Mouse (Mus musculus) retina, postnatal 1 day (tissue): ENCODE results near the gene Phc3.
"Not testable (repeated sequence)": the region's sequence is repeated elsewhere in the genome, so short reads cannot be mapped to it uniquely, and the experiment has no call there.

ENCODE experiments used
- DNase-seq: peaks from one replicate; pipeline ENCODE4 v3.0.0-alpha.2; 2012

Phc3 gene

DNA sequence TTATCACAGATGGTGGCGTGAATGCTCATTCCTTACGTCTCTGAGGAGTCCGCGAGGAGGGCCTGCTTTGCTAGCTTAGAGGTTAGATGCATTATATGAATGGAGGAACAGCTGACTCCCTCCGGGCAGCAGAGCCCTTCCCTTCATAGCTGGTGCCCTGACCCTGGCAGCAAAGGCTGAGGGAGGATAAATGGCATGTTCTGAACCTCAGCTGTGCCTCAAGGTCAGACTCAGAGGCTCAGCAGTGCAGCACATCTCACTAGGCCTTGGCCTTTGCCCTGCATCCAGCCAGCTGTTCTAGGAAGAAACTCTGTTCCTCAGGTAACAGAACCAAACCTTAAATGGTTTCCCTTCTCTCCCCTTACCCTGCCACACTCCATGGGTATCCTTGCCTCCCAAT, 101.0 kb downstream of the Phc3 start:
- DNase-seq, result no peak

DNA sequence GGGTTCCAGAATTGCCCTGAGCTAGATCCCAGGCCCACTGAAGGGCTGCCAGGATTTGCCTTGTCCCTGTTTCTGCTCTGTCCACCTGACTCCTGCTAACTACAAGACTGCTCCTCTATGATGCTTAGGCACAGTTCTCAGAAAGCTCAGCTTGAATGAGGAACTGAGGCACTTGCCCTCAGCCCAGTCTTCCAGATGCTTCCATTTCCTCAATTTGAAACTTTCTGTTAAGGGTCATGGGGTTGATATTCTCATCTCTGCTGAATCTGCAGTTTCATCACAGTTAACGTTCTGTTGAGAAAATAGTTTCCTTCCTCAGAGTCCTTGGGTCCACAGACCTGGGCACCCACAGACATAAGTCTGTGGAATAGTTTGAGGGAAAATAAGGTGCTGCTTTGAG, 104.6 kb downstream of the Phc3 start:
- DNase-seq, result no peak

DNA sequence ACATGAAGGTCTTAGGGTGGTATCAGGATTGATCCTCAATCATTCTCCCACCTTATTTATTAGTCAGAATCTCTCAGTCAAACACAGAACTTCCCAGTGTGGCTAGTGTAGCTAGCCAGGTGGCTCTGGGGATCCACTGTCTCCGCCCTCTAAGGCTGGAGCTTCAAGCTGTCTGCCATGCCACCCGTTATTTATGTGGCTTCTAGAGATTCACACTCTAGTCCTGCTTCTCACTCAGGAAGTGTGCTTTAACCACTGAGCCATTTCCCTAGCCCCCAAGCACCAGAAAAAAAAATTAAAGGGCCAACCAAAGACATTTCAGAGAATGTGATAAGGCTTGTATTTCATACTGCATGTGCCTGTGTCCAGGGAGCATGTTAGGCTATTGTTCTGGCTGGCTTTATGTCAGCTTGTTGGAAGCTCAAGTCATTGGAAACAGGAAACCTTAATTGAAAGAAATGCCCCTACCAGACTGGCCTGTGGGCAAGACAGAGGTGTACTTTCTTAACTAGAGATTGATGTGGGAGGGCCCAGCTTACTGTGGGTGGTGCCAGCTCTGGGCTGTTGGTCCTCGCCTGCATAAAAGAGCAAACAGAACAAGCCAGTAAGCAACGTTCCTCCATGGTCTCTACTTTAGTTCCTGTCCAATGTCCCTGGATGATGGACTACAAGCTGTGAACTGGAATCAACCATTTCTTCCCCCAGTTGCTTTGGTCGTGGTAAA, 105.3 kb downstream of the Phc3 start:
- no peak for DNase-seq

DNA sequence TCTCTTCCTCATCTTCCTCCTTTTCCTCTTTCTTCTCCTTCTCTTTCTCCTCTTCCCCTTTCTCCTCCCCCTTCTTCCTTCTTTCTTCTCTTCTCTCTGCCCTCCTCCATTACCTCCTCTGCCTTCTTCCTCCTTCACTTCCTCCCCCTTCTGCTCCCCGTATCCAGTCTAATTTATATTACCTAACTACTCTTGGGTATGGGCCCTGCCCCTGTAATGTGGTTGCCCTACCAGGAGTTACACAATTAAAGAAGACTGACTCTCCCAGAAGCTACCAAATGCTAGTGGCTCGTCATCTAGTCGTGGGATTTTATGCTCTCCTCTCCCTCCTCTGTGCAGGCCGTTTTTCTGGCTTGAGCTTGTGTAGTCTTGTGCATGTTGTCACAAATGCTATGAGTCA, 108.5 kb downstream of the Phc3 start:
- no peak for DNase-seq

DNA sequence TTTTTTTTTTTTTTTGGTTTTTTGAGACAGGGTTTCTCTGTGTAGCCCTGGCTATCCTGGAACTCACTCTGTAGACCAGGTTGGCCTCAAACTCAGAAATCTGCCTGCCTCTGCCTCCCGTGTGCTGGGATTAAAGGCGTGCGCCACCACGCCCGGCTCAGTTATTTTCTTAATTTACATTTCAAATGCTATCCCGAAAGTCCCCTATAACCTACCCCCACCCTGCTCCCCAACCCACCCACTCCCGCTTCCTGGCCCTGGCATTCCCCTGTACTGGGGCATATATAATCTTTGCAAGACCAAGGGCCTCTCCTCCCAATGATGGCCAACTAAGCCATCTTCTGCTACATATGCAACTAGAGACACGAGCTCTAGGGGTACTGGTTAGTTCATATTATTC, 109.6 kb downstream of the Phc3 start:
- not testable (repeated sequence) for DNase-seq

DNA sequence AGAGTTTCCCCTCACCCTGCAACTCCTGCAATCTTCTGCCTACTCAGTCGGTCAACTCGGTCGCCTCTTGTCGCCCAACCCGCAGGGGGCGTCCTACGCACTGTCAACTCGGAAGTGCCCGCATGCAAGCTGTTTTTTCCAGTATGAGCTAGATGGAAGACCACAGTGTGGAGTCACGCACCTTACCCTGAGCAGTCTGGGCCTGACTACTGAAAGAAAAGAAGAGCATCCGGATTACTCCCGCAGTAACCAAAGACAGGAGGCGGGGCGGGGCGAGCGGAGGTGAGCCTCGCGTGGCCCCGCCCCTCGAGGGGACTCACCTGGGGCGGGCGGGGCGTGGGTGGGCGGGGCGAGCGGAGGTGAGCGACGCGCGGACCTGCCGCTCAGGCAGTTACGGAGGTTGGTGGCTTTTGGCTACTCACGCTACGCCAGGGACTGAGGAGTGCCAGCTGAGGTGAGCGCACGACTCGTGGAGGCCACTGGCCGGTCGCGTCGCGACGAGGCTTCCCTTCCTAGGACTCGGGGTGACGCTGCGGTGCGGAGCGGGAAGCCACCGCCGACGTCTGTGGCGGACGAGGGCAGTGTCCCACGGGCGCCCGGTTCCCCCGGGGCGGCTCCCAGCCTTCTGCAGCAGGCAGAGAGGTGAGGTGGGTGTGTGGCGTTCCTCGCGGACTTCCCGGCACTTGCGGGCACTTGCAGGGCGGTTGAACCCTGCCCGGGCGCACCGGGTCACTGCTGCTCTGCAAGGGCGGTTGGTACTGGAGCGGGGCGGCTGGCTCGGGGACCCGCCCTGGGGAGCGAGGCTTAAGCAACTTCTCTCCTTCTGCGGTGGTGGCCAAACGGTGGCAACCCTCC, 113.4 kb downstream of the Phc3 start, which contains the start of gene Gpr160:
Gpr160 (plus strand) TSS at position 347 of the 855 bp plus-strand sequence.
- peak; percentile 66 for DNase-seq

DNA sequence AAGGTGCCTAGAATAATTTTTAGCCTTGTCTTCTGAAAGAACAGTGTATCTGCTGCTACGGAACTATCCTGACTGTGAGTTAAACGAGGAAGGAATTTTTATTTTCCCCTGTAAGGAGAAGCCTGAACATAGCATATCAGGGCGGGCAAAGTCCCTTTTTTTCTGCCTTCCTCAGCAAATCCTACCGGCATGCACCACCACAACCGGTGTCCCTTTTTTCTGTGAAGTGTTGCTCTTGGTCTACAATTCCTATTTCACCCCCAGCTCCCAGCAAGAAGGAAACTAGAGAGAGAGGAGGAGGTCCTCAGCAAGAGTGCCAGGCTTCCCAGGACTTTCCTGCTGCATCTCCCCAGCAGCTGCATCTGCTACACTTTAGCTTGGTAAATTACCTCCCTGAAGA, 115.6 kb downstream of the Phc3 start:
- DNase-seq, result no peak

DNA sequence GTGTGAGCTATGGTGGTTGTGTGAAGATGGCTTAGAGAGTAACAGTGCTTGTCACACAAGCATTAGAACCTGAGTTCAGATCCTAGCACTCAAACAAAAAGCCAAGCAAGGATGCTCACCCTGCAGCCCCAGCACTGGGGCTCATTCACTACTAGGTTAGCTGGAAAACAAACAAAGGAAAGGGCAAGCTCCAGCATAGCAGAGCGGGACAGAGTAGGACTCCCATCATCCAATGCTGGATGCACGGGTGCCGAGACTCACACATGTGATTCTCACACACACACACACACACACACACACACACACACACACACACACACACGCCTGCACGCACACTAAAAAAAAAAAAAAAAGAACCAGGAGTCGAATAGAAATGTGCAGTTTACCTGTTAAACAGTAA, 117.8 kb downstream of the Phc3 start:
- no peak for DNase-seq
